Mouse (Mus musculus): ENCODE measurements around the gene Iffo1. TPM values are rescaled to one million over a fixed set of nuclear protein-coding genes. Genes with fewer than 3 reads are reported as not detected.

Gene Iffo1
- total and polyA plus RNA-seq, 3 experiments = 96.1 to 96.9 TPM; not detected in 1

DNA sequence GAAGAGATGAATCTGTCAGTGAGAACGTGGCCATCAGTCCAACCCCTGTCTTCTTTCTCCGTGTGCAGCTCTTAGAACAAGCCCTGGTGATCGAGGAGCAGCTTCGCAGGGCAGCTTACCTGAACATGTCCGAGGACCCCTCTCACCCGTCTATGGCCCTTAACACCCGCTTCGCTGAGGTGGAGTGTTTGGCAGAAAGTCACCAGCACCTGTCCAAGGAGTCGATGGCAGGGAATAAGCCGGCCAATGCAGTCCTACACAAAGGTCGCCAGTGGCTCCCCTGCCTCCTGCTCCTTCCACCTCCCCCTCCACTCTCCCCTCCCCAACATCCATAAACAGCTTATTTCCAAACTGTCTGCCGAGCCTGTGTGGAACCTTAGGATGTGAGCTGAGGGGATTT, 16.3 kb upstream of the Iffo1 start:
- no peak for TF ChIP-seq CHD2 (IDR thresholded peaks at IDR 0.05; ENCODE audit: low read length)
- no peak for TF ChIP-seq TBP (IDR thresholded peaks at IDR 0.05; ENCODE audit: low read depth, low read length)
- no peak for TF ChIP-seq HCFC1 (IDR thresholded peaks at IDR 0.05; ENCODE audit: low read depth, low read length)
- no peak for TF ChIP-seq POLR2AphosphoS2 (IDR thresholded peaks at IDR 0.05; ENCODE audit: low read length)
- TF ChIP-seq SMC3 (IDR thresholded peaks at IDR 0.05; ENCODE audit: low read depth, low read length) = no peak
- no peak for TF ChIP-seq MAZ (IDR thresholded peaks at IDR 0.05; ENCODE audit: low read depth, low read length)
- TF ChIP-seq MAX (IDR thresholded peaks at IDR 0.05; ENCODE audit: low read length) = no peak
- TF ChIP-seq POLR2A (IDR thresholded peaks at IDR 0.05; ENCODE audit: control insufficient read depth in 1 of 2, insufficient read depth in 1 of 2, low read depth in 1 of 2, low read length in 2 of 2, poor library complexity in 1 of 2) = no peak
- TF ChIP-seq NRF1 (IDR thresholded peaks at IDR 0.05; ENCODE audit: insufficient read depth, low read depth, low read length, poor library complexity, severe bottlenecking) = no peak
- no peak for TF ChIP-seq MAFK (IDR thresholded peaks at IDR 0.05; ENCODE audit: borderline replicate concordance, low read depth, low read length)
- no peak for TF ChIP-seq GATA1 (IDR thresholded peaks at IDR 0.05; ENCODE audit: low read depth, low read length)
- no peak for TF ChIP-seq GABPA (IDR thresholded peaks at IDR 0.05; ENCODE audit: low read depth, low read length)
- TF ChIP-seq MYB (IDR thresholded peaks at IDR 0.05; ENCODE audit: low read depth, low read length) = no peak
- no peak for TF ChIP-seq UBTF (IDR thresholded peaks at IDR 0.05; ENCODE audit: borderline replicate concordance, insufficient read depth, low read depth, low read length)
- TF ChIP-seq RCOR1 (IDR thresholded peaks at IDR 0.05; ENCODE audit: low read depth, low read length) = no peak
- no peak for TF ChIP-seq ZC3H11A (IDR thresholded peaks at IDR 0.05; ENCODE audit: low read depth, low read length)
- no peak for TF ChIP-seq MEF2A (IDR thresholded peaks at IDR 0.05; ENCODE audit: extremely low read depth, insufficient replicate concordance, low read depth, low read length, poor library complexity, severe bottlenecking)
- H3K36me3 ChIP-seq (ENCODE audit: control insufficient read depth in 1 of 2, insufficient read depth in 2 of 2, low read length in 2 of 2) = peaks cover 7 to 24% of the 10 kb centered on the region in 2 experiments

DNA sequence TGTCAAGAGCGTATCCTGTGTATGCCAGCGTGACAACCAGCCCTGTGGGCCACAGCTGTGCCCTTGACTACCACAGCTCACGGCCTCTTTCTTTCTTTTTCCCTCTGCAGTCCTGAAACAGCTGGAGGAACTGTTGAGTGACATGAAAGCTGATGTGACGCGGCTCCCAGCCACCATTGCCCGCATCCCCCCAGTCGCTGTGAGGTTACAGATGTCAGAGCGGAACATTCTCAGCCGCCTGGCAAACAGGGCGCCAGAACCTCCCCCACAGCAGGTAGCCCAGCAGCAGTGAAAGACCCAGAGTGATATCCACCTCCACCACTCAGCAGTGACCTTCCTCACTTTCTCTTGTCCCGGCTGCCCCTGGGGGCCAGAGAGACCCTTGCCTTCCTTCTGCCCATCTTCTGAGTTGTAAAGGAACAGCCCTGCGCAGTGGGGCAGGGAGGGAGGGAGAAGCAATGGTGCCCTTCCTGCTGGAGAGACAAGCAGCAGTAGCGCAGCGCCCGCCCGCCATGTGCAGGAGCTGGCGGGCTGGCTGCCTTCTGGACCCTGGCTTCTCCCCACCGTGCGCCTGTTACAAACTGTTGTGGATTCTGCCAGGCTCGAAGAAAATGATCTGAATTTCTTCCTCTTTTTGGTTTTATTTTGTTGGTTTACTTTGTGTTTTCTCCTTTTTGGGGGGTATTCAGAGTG, 15.2 kb upstream of the Iffo1 start:
- Histone ChIP-seq H3K27ac (ENCODE audit: control insufficient read depth, low read depth, low read length) (no peak overlapping the region), H3K4me1 (ENCODE audit: control insufficient read depth in 1 of 2, insufficient read depth in 2 of 2, low read length in 2 of 2) (peaks cover 7 to 9% of the 10 kb centered on the region in 2 experiments; a peak in 2 of 4 replicates), H3K27me3 (ENCODE audit: control insufficient read depth in 1 of 2, insufficient read depth in 2 of 2, low read length in 2 of 2) (no peaks in the 10 kb centered on the region), H3K36me3 (ENCODE audit: control insufficient read depth in 1 of 2, insufficient read depth in 2 of 2, low read length in 2 of 2) (peaks cover 18 to 27% of the 10 kb centered on the region in 2 experiments), H3K9ac (ENCODE audit: control insufficient read depth, low read depth, low read length, poor library complexity, severe bottlenecking) (no peak overlapping the region), H3K79me2 (ENCODE audit: control insufficient read depth, insufficient read depth, low read length, poor library complexity) (peaks cover 34% of the 10 kb centered on the region), H3K4me3 (ENCODE audit: control insufficient read depth in 1 of 2, insufficient read depth in 1 of 2, low read depth in 2 of 2, low read length in 2 of 2) (no peak overlapping the region), H3K9me3 (replicated peaks; ENCODE audit: insufficient read depth, low read length) (no peaks in the 10 kb centered on the region)
- TF ChIP-seq MEF2A (IDR thresholded peaks at IDR 0.05; ENCODE audit: extremely low read depth, insufficient replicate concordance, low read depth, low read length, poor library complexity, severe bottlenecking) (no peak), CHD1 (IDR thresholded peaks at IDR 0.05; ENCODE audit: low read depth, low read length) (no peak), ZNF384 (IDR thresholded peaks at IDR 0.05; ENCODE audit: low read depth, low read length) (no peak)
- no peak for DNase-seq (ENCODE audit: low read depth, low spot score)

More for the DNA sequence above, 16.3 kb upstream of the Iffo1 start:
- Histone ChIP-seq H3K9me3 (replicated peaks; ENCODE audit: insufficient read depth, low read length) (no peaks in the 10 kb centered on the region), H3K27me3 (ENCODE audit: control insufficient read depth in 1 of 2, insufficient read depth in 2 of 2, low read length in 2 of 2) (no peaks in the 10 kb centered on the region), H3K79me2 (ENCODE audit: control insufficient read depth, insufficient read depth, low read length, poor library complexity) (peaks cover 22% of the 10 kb centered on the region), H3K4me1 (ENCODE audit: control insufficient read depth in 1 of 2, insufficient read depth in 2 of 2, low read length in 2 of 2) (peaks cover 5 to 6% of the 10 kb centered on the region in 2 experiments; a peak in 2 of 4 replicates), H3K27ac (ENCODE audit: control insufficient read depth, low read depth, low read length) (no peak overlapping the region), H3K9ac (ENCODE audit: control insufficient read depth, low read depth, low read length, poor library complexity, severe bottlenecking) (no peak overlapping the region), H3K4me3 (ENCODE audit: control insufficient read depth in 1 of 2, insufficient read depth in 1 of 2, low read depth in 2 of 2, low read length in 2 of 2) (no peak overlapping the region)
- DNase-seq (ENCODE audit: low read depth, low spot score) = no peak

All from MEL (cell line).